Mouse (Mus musculus) liver, embryonic 15.5 days (tissue): ENCODE measurements at regions not wholly inside any gene's neighbourhood (a gene's known extent, or its start where the extent isn't known, plus 50 kb on each side); places are given as distances from the start of the nearest gene placed in this dataset.

Experiments
- ATAC-seq: fragments of 200-750 bp; cut with Nextera tagmentation; 2 replicates; pipeline ENCODE4 v1.8.0; 2017; ENCODE audit warnings: moderate number of reproducible peaks, mild to moderate bottlenecking, moderate library complexity; ENCODE audit not compliant: insufficient read depth
- H3K27ac ChIP-seq: fragments of 300-500 bp; sonication (generic); replicated peaks from 2 replicates; pipeline ENCODE4 v1.5.1; 2015; ENCODE audit warnings: mild to moderate bottlenecking, inconsistent platforms
- H3K27me3 ChIP-seq: fragments of 300-500 bp; sonication (generic); 2 replicates; pipeline ENCODE4 v1.6.1; 2015; ENCODE audit warnings: mild to moderate bottlenecking, inconsistent platforms
- H3K36me3 ChIP-seq: fragments of 300-500 bp; sonication (generic); replicated peaks from 2 replicates; pipeline ENCODE4 v1.6.1; 2015; ENCODE audit warnings: moderate library complexity, mild to moderate bottlenecking, inconsistent platforms
- H3K4me1 ChIP-seq: fragments of 300-500 bp; sonication (generic); replicated peaks from 2 replicates; pipeline ENCODE4 v1.6.1; 2015; ENCODE audit warnings: inconsistent platforms
- H3K4me2 ChIP-seq: fragments of 300-500 bp; sonication (generic); 2 replicates; pipeline ENCODE4 v1.6.1; 2015; ENCODE audit warnings: moderate library complexity, mild to moderate bottlenecking, inconsistent platforms
- H3K4me3 ChIP-seq: fragments of 300-500 bp; sonication (generic); replicated peaks from 2 replicates; pipeline ENCODE4 v1.5.1; 2015; ENCODE audit warnings: mild to moderate bottlenecking, inconsistent platforms
- H3K9ac ChIP-seq: fragments of 300-500 bp; sonication (generic); 2 replicates; pipeline ENCODE4 v1.6.1; 2015; ENCODE audit warnings: moderate library complexity, mild to moderate bottlenecking, inconsistent platforms
- H3K9me3 ChIP-seq: fragments of 300-500 bp; sonication (generic); replicated peaks from 2 replicates; pipeline ENCODE4 v1.6.1; 2016; ENCODE audit warnings: inconsistent platforms
- WGBS: fragments of 180-500 bp; shearing (Covaris S2); methylation state at CpG from one replicate; pipeline ENCODE4 v1.1.7; 2015; ENCODE audit warnings: mixed read lengths; ENCODE audit not compliant: insufficient replicate concordance; 5-methylcytosine and 5-hydroxymethylcytosine counted together

GRCm38 (mm10) chr13:70380772-70381171, 256.7 kb downstream of the Ice1 start:
- H3K4me3 ChIP-seq, result no peak overlapping the region
- H3K9ac ChIP-seq, result no peak overlapping the region
- 42% methylated on average over 6 of the region's 6 CpGs for WGBS
- no peaks in the 10 kb centered on the region for H3K9me3 ChIP-seq
- H3K4me2 ChIP-seq, result no peak overlapping the region
- no peak for ATAC-seq
- H3K27me3 ChIP-seq, result no peaks in the 10 kb centered on the region
- H3K4me1 ChIP-seq, result no peaks in the 10 kb centered on the region
- no peaks in the 10 kb centered on the region for H3K36me3 ChIP-seq
- H3K27ac ChIP-seq, result no peak overlapping the region

GRCm38 (mm10) chr13:70385292-70385691, 252.1 kb downstream of the Ice1 start:
- H3K36me3 ChIP-seq, result no peaks in the 10 kb centered on the region
- H3K4me3 ChIP-seq, result no peak overlapping the region
- no peak for ATAC-seq
- 51% methylated on average over 8 of the region's 8 CpGs for WGBS
- H3K27ac ChIP-seq, result no peak overlapping the region
- no peak overlapping the region for H3K4me2 ChIP-seq
- H3K9me3 ChIP-seq, result no peaks in the 10 kb centered on the region
- no peaks in the 10 kb centered on the region for H3K27me3 ChIP-seq
- H3K4me1 ChIP-seq, result no peaks in the 10 kb centered on the region
- H3K9ac ChIP-seq, result no peak overlapping the region

DNA sequence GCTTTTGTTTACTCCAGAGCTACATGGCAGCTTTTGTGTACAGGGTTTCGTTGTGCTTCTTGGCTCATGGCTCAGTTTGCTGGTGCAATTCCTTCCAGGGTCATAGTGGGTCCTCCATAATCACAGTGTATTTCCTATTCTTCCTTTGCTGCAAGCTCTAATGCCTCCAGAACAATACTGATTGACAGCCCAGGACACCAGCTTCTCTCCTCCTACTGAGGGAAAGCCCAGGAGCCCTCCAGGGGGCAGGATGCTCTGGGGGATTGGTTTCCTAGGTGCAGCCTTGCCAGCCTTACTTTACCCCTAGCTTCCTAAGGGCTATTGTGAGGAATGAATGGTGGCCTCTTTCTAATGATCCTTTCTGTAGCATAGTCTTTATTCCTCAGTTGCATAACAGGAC, 224.6 kb downstream of the Ice1 start:
- Histone ChIP-seq H3K4me3 (no peak overlapping the region), H3K9ac (no peak overlapping the region), H3K4me2 (no peak overlapping the region), H3K36me3 (no peaks in the 10 kb centered on the region), H3K9me3 (no peaks in the 10 kb centered on the region), H3K4me1 (no peaks in the 10 kb centered on the region), H3K27ac (no peak overlapping the region), H3K27me3 (no peaks in the 10 kb centered on the region)
- no peak for ATAC-seq
- 52% methylated on average over 1 of the region's 1 CpGs for WGBS

- no peak for ATAC-seq
- H3K36me3 ChIP-seq, result no peaks in the 10 kb centered on the region
- H3K9me3 ChIP-seq, result no peaks in the 10 kb centered on the region
- no peak overlapping the region for H3K9ac ChIP-seq
- no peak overlapping the region for H3K27ac ChIP-seq
- no peaks in the 10 kb centered on the region for H3K27me3 ChIP-seq
- no peak overlapping the region for H3K4me2 ChIP-seq
- no peaks in the 10 kb centered on the region for H3K4me1 ChIP-seq
- WGBS, result 62% methylated on average over 2 of the region's 2 CpGs
- no peak overlapping the region for H3K4me3 ChIP-seq
These were observed 219.3 kb downstream of the Ice1 start for GRCm38 (mm10) chr13:70418156-70418555.

GRCm38 (mm10) chr13:70439419-70439818, 198.0 kb downstream of the Ice1 start:
- H3K27me3 ChIP-seq, result no peaks in the 10 kb centered on the region
- H3K9ac ChIP-seq, result no peak overlapping the region
- ATAC-seq, result no peak
- no peak overlapping the region for H3K27ac ChIP-seq
- no peak overlapping the region for H3K4me3 ChIP-seq
- H3K4me2 ChIP-seq, result no peak overlapping the region
- no peaks in the 10 kb centered on the region for H3K4me1 ChIP-seq
- no peaks in the 10 kb centered on the region for H3K9me3 ChIP-seq
- 26% methylated on average over 1 of the region's 1 CpGs for WGBS
- no peaks in the 10 kb centered on the region for H3K36me3 ChIP-seq

- H3K4me1 ChIP-seq, result no peaks in the 10 kb centered on the region
- 65% methylated on average over 4 of the region's 4 CpGs for WGBS
- no peak for ATAC-seq
- H3K36me3 ChIP-seq, result no peaks in the 10 kb centered on the region
- no peaks in the 10 kb centered on the region for H3K9me3 ChIP-seq
- no peaks in the 10 kb centered on the region for H3K27me3 ChIP-seq
- no peak overlapping the region for H3K4me2 ChIP-seq
- H3K9ac ChIP-seq, result no peak overlapping the region
- no peak overlapping the region for H3K27ac ChIP-seq
- H3K4me3 ChIP-seq, result no peak overlapping the region
These were observed 190.5 kb downstream of the Ice1 start for GRCm38 (mm10) chr13:70446940-70447339.

DNA sequence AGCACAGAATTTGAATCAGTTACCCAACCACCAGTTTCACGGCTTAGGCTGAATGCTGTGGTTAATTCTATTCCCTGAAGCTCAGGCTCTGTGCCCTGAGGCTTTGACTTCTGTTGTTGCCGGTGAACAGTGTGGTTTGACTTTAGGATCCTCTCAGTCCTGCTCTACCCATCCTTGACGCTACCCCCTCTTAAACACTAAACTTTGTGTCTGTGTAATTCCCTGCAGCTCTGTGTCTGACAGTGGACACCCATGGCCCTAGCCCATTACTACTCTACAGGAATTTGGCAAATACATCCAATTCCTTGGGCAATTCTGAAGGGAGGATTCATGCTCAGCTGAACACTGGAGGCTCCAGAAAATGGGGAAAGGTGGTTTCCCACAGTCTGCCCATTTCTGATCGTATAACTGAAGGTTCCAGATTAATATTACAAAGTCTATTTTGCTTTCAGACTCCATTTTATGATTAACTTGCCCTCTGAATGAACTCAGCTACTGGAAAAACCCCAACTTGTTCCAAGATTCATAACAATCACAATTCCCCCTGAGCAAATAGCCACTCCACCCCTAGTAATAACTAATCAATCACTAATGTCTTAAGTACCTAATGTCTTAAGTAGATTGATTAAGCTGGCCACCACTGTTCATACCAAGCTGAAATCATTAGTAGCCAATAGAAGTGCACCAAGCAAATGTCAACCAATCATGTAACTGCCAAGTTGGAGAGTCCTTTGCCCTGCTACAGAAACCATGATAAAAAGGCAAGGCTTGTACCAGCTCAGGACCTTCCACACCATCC, 182.6 kb downstream of the Ice1 start:
- no peak overlapping the region for H3K4me2 ChIP-seq
- H3K27ac ChIP-seq, result no peak overlapping the region
- WGBS, result 48% methylated on average over 4 of the region's 4 CpGs
- H3K36me3 ChIP-seq, result no peaks in the 10 kb centered on the region
- ATAC-seq, result no peak
- no peaks in the 10 kb centered on the region for H3K9me3 ChIP-seq
- no peaks in the 10 kb centered on the region for H3K27me3 ChIP-seq
- no peaks in the 10 kb centered on the region for H3K4me1 ChIP-seq
- no peak overlapping the region for H3K9ac ChIP-seq
- H3K4me3 ChIP-seq, result no peak overlapping the region

DNA sequence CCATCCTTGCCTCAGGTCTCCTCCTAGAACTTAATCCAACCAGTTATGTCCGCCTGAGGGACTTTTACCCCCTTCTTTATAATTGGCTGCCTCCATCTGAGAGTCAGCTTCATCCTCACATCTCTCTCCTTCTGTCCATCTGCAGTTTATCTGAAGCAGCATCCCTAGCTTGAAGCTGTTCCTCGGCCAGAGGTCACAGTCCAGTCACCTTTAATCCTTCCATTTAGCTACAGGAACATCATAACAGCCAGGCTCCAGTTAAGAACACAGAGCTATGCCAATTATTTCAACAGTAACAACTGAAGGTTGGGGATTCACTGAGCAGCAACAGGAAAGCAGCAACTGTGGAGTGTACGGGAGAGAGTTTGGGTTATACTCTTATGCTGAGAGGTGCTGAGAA, 179.0 kb downstream of the Ice1 start:
- no peak overlapping the region for H3K9ac ChIP-seq
- no peak overlapping the region for H3K27ac ChIP-seq
- H3K4me3 ChIP-seq, result no peak overlapping the region
- H3K27me3 ChIP-seq, result no peaks in the 10 kb centered on the region
- ATAC-seq, result no peak
- no peaks in the 10 kb centered on the region for H3K36me3 ChIP-seq
- H3K4me1 ChIP-seq, result no peaks in the 10 kb centered on the region
- 49% methylated on average over 3 of the region's 3 CpGs for WGBS
- no peak overlapping the region for H3K4me2 ChIP-seq
- no peaks in the 10 kb centered on the region for H3K9me3 ChIP-seq

GRCm38 (mm10) chr13:70464996-70465395, 172.4 kb downstream of the Ice1 start:
- no peak overlapping the region for H3K27ac ChIP-seq
- H3K4me3 ChIP-seq, result no peak overlapping the region
- no peak overlapping the region for H3K9ac ChIP-seq
- no peaks in the 10 kb centered on the region for H3K4me1 ChIP-seq
- no peaks in the 10 kb centered on the region for H3K36me3 ChIP-seq
- no peaks in the 10 kb centered on the region for H3K9me3 ChIP-seq
- WGBS, result 63% methylated on average over 5 of the region's 5 CpGs
- H3K4me2 ChIP-seq, result no peak overlapping the region
- no peak for ATAC-seq
- no peaks in the 10 kb centered on the region for H3K27me3 ChIP-seq

DNA sequence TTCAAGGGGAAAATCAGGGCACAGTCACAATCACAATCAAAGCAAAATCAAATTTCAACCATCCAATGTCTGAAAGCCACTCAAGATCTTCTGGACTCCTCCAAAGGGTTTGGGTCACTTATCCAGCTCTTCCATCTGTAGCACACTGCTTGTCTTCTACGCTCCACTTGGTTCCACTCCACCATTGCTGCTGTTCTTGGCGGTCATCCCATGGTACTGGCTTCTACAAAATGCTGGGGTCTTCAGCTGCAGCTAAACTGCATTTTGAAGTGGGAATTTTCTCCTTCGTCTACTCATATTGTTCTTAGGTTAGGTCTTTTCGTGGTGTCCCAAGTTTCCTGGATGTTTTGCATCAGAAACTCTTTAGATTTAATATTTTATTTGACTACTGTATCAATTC, 162.7 kb downstream of the Ice1 start:
- Histone ChIP-seq H3K4me2 (no peak overlapping the region), H3K27ac (no peak overlapping the region), H3K4me3 (no peak overlapping the region), H3K4me1 (no peaks in the 10 kb centered on the region), H3K36me3 (no peaks in the 10 kb centered on the region), H3K9ac (no peak overlapping the region), H3K27me3 (no peaks in the 10 kb centered on the region), H3K9me3 (no peaks in the 10 kb centered on the region)
- WGBS, result 40% methylated on average over 4 of the region's 4 CpGs
- ATAC-seq, result no peak

- H3K9me3 ChIP-seq, result no peaks in the 10 kb centered on the region
- H3K4me2 ChIP-seq, result no peak overlapping the region
- no peak overlapping the region for H3K9ac ChIP-seq
- H3K4me1 ChIP-seq, result no peaks in the 10 kb centered on the region
- H3K27ac ChIP-seq, result no peak overlapping the region
- H3K36me3 ChIP-seq, result no peaks in the 10 kb centered on the region
- no peak for ATAC-seq
- H3K4me3 ChIP-seq, result no peak overlapping the region
- WGBS, result 48% methylated on average over 2 of the region's 2 CpGs
- no peaks in the 10 kb centered on the region for H3K27me3 ChIP-seq
These were observed 162.1 kb downstream of the Ice1 start for GRCm38 (mm10) chr13:70475366-70475765.

GRCm38 (mm10) chr13:70499302-70499701, 138.1 kb downstream of the Ice1 start:
- no peak overlapping the region for H3K9ac ChIP-seq
- no peaks in the 10 kb centered on the region for H3K4me1 ChIP-seq
- no peak overlapping the region for H3K27ac ChIP-seq
- no peaks in the 10 kb centered on the region for H3K9me3 ChIP-seq
- no peaks in the 10 kb centered on the region for H3K27me3 ChIP-seq
- no peak overlapping the region for H3K4me3 ChIP-seq
- no peaks in the 10 kb centered on the region for H3K36me3 ChIP-seq
- WGBS, result 35% methylated on average over 4 of the region's 4 CpGs
- no peak for ATAC-seq
- no peak overlapping the region for H3K4me2 ChIP-seq
